8 mouse cellular contexts compared by ENCODE assay signal in genomic region chr11:95384973-95385320, GRCm38 (mm10). TPM values are rescaled to one million over a fixed set of nuclear protein-coding genes. Genes with fewer than 3 reads are reported as not detected.
DNase-seq lines count a peak whose midpoint lies in the region; ATAC-seq and TF ChIP-seq lines count a peak whose summit lies in the region.

No protein-coding gene starts in this region.

- peak overlapping the region; percentile 88 for H3K9ac ChIP-seq in lung, embryonic 14.5 days
- peak overlapping the region; percentile 87 for H3K9ac ChIP-seq in embryonic facial prominence, embryonic 14.5 days (ENCODE audit: low read depth, low read length)
- H3K9ac ChIP-seq in intestine, embryonic 16.5 days (ENCODE audit: low read depth, low read length) = peak overlapping the region; percentile 76
- H3K9ac ChIP-seq in neural tube, embryonic 13.5 days = peak overlapping the region; percentile 83

- H3K4me1 ChIP-seq in lung, embryonic 14.5 days (ENCODE audit: insufficient read depth) = peaks cover 5% of the 10 kb centered on the region; the same call in 1 of the 2 replicates
- no peaks in the 10 kb centered on the region for H3K4me1 ChIP-seq in embryonic facial prominence, embryonic 14.5 days (ENCODE audit: control insufficient read depth, insufficient read depth, low read length)
- peaks cover 5% of the 10 kb centered on the region for H3K4me1 ChIP-seq in intestine, embryonic 16.5 days (ENCODE audit: control insufficient read depth, insufficient read depth, low read length)
- peaks cover 17% of the 10 kb centered on the region for H3K4me1 ChIP-seq in neural tube, embryonic 13.5 days (replicated peaks)

- peaks cover 56% of the 10 kb centered on the region for H3K36me3 ChIP-seq in lung, embryonic 14.5 days (ENCODE audit: insufficient read depth)
- peaks cover 57% of the 10 kb centered on the region for H3K36me3 ChIP-seq in embryonic facial prominence, embryonic 14.5 days (ENCODE audit: control insufficient read depth, insufficient read depth, low read length)
- peaks cover 7% of the 10 kb centered on the region; the same call in 1 of the 2 replicates for H3K36me3 ChIP-seq in intestine, embryonic 16.5 days (ENCODE audit: control insufficient read depth, insufficient read depth, low read length)
- H3K36me3 ChIP-seq in neural tube, embryonic 13.5 days = peaks cover 44% of the 10 kb centered on the region

- peak overlapping the region; percentile 67 for H3K4me2 ChIP-seq in lung, embryonic 14.5 days
- H3K4me2 ChIP-seq in embryonic facial prominence, embryonic 14.5 days (ENCODE audit: low read depth, low read length) = peak overlapping the region; percentile 57
- H3K4me2 ChIP-seq in intestine, embryonic 16.5 days (ENCODE audit: low read depth, low read length) = peak overlapping the region; percentile 58
- H3K4me2 ChIP-seq in neural tube, embryonic 13.5 days = peak overlapping the region; percentile 77

- H3K27me3 ChIP-seq in lung, embryonic 14.5 days (ENCODE audit: insufficient read depth, low read length) = no peaks in the 10 kb centered on the region
- H3K27me3 ChIP-seq in embryonic facial prominence, embryonic 14.5 days (replicated peaks; ENCODE audit: control insufficient read depth, insufficient read depth, low read length) = no peaks in the 10 kb centered on the region
- H3K27me3 ChIP-seq in intestine, embryonic 16.5 days (replicated peaks; ENCODE audit: control insufficient read depth, insufficient read depth, low read length) = no peaks in the 10 kb centered on the region
- no peaks in the 10 kb centered on the region for H3K27me3 ChIP-seq in neural tube, embryonic 13.5 days

- DNase-seq in lung, embryonic 14.5 days = no peak
- DNase-seq in lung, postnatal 4 days = no peak
- DNase-seq in embryonic facial prominence, embryonic 14.5 days (ENCODE audit: low spot score) = no peak
- no peak for DNase-seq in left cerebral cortex, adult 11 months (ENCODE audit: low spot score)
- no peak for DNase-seq in testis, postnatal 14 days (ENCODE audit: low spot score)
- DNase-seq in kidney, postnatal 10 days = no peak

- 0% methylated on average over 14 of the region's 14 CpGs for WGBS in lung, embryonic 14.5 days
- WGBS in embryonic facial prominence, embryonic 14.5 days = 0% methylated on average over 14 of the region's 14 CpGs
- WGBS in intestine, embryonic 16.5 days = under 1% methylated on average over 14 of the region's 14 CpGs
- WGBS in neural tube, embryonic 13.5 days = 1% methylated on average over 14 of the region's 14 CpGs

- H3K9me3 ChIP-seq in lung, embryonic 14.5 days (ENCODE audit: low read depth, low read length) = no peaks in the 10 kb centered on the region
- H3K9me3 ChIP-seq in embryonic facial prominence, embryonic 14.5 days (ENCODE audit: control insufficient read depth, low read length) = no peaks in the 10 kb centered on the region
- H3K9me3 ChIP-seq in intestine, embryonic 16.5 days (ENCODE audit: control insufficient read depth, low read length) = no peaks in the 10 kb centered on the region
- no peaks in the 10 kb centered on the region for H3K9me3 ChIP-seq in neural tube, embryonic 13.5 days

- H3K4me3 ChIP-seq in lung, embryonic 14.5 days (ENCODE audit: low read depth, low read length) = peak overlapping the region; percentile 97
- peak overlapping the region; percentile 79 for H3K4me3 ChIP-seq in embryonic facial prominence, embryonic 14.5 days (ENCODE audit: low read depth, low read length)
- peak overlapping the region; percentile 73 for H3K4me3 ChIP-seq in intestine, embryonic 16.5 days (ENCODE audit: low read length)
- peak overlapping the region; percentile 63 for H3K4me3 ChIP-seq in neural tube, embryonic 13.5 days

- peak; percentile 24 for ATAC-seq in lung, embryonic 14.5 days (ENCODE audit: insufficient read depth)
- ATAC-seq in embryonic facial prominence, embryonic 14.5 days (ENCODE audit: low read depth) = peak; percentile 17; the same call in 1 of the 2 replicates
- ATAC-seq in intestine, embryonic 16.5 days = peak; percentile 0; the same call in 1 of the 2 replicates
- ATAC-seq in neural tube, embryonic 13.5 days (ENCODE audit: low read depth) = peak; percentile 66

- peak overlapping the region; percentile 91 for H3K27ac ChIP-seq in lung, embryonic 14.5 days (ENCODE audit: low read depth)
- H3K27ac ChIP-seq in embryonic facial prominence, embryonic 14.5 days (replicated peaks; ENCODE audit: low read depth, low read length) = peak overlapping the region; percentile 89
- H3K27ac ChIP-seq in intestine, embryonic 16.5 days (ENCODE audit: low read length) = peak overlapping the region; percentile 71
- H3K27ac ChIP-seq in neural tube, embryonic 13.5 days (replicated peaks) = peak overlapping the region; percentile 92

- 0 out of 2 replicates have a peak, but pooled peaks have one; percentile 16 for TF ChIP-seq CTCF in lung, embryonic 14.5 days (IDR thresholded peaks at IDR 0.05; ENCODE audit: low read depth)

RNA-seq across cellular contexts. Expression of gene Slc35b1, which starts 0.5 kb away (rescaled TPM):
- polyA plus RNA-seq in lung, embryonic 14.5 days (2014; fragmentation: Nextera tagmentation; extraction: Ambion mirVana) = 104 and 112 TPM in 2 replicates
- polyA plus RNA-seq in embryonic facial prominence, embryonic 14.5 days (2014; fragmentation: Nextera tagmentation; extraction: Ambion mirVana) = 105 and 108 TPM in 2 replicates
- 116 and 117 TPM in 2 replicates for polyA plus RNA-seq in intestine, embryonic 16.5 days (2015; fragmentation: Nextera tagmentation; extraction: Ambion mirVana)
- 138 and 139 TPM in 2 replicates for polyA plus RNA-seq in neural tube, embryonic 13.5 days (2015; fragmentation: Nextera tagmentation; extraction: Ambion mirVana)

RNA-seq across cellular contexts. Expression of gene Spop, which starts 28.9 kb away (rescaled TPM):
- polyA plus RNA-seq in lung, embryonic 14.5 days (2014; fragmentation: Nextera tagmentation; extraction: Ambion mirVana) = 112 and 114 TPM in 2 replicates
- polyA plus RNA-seq in embryonic facial prominence, embryonic 14.5 days (2014; fragmentation: Nextera tagmentation; extraction: Ambion mirVana) = 98.3 and 106 TPM in 2 replicates
- polyA plus RNA-seq in intestine, embryonic 16.5 days (2015; fragmentation: Nextera tagmentation; extraction: Ambion mirVana) = 104 and 127 TPM in 2 replicates
- polyA plus RNA-seq in neural tube, embryonic 13.5 days (2015; fragmentation: Nextera tagmentation; extraction: Ambion mirVana) = 201 and 211 TPM in 2 replicates

RNA-seq across cellular contexts. Expression of gene Fam117a, which starts 48.1 kb away (rescaled TPM):
- 12.9 and 14.6 TPM in 2 replicates for polyA plus RNA-seq in lung, embryonic 14.5 days (2014; fragmentation: Nextera tagmentation; extraction: Ambion mirVana)
- 15.2 and 15.5 TPM in 2 replicates for polyA plus RNA-seq in embryonic facial prominence, embryonic 14.5 days (2014; fragmentation: Nextera tagmentation; extraction: Ambion mirVana)
- polyA plus RNA-seq in intestine, embryonic 16.5 days (2015; fragmentation: Nextera tagmentation; extraction: Ambion mirVana) = 8.3 and 8.8 TPM in 2 replicates
- 3.2 and 3.7 TPM in 2 replicates for polyA plus RNA-seq in neural tube, embryonic 13.5 days (2015; fragmentation: Nextera tagmentation; extraction: Ambion mirVana)

Comparison
In these comparisons a context has a peak if more than half of its experiments do, and no peak if none do; other contexts are left out.
1. ATAC-seq: peak in every context shown above with its lines; median percentile 66 in neural tube, embryonic 13.5 days; 24 in lung, embryonic 14.5 days; 17 in embryonic facial prominence, embryonic 14.5 days; 0 in intestine, embryonic 16.5 days.